Mouse (Mus musculus): Measurements from ENCODE around the gene Arid5b.
A peak's percentile ranks its signal among the peaks of the same experiment; 100 is the strongest.

The Arid5b gene

GRCm38 (mm10) chr10:68278632-68279361, at the start of gene Arid5b:
TSS of gene Arid5b (minus strand) at chr10:68278740.
- DNase-seq (ENCODE audit: low read depth) = no peak

GRCm38 (mm10) chr10:68325378-68325777, 46.8 kb upstream of the Arid5b start:
- DNase-seq (ENCODE audit: low read depth) = no peak

- no peak for DNase-seq (ENCODE audit: low read depth)
Observed at GRCm38 (mm10) chr10:68324061-68324460, 45.5 kb upstream of the Arid5b start.

GRCm38 (mm10) chr10:68323167-68323566, 44.6 kb upstream of the Arid5b start:
- DNase-seq (ENCODE audit: low read depth) = no peak

- no peak for DNase-seq (ENCODE audit: low read depth)
Observed at GRCm38 (mm10) chr10:68320986-68321385, 42.4 kb upstream of the Arid5b start.

- no peak for DNase-seq (ENCODE audit: low read depth)
Observed at GRCm38 (mm10) chr10:68320496-68320895, 42.0 kb upstream of the Arid5b start.

- no peak for DNase-seq (ENCODE audit: low read depth)
Observed at GRCm38 (mm10) chr10:68319438-68319837, 40.9 kb upstream of the Arid5b start.

GRCm38 (mm10) chr10:68318438-68318979, 40.0 kb upstream of the Arid5b start:
- DNase-seq (ENCODE audit: low read depth) = no peak

- DNase-seq (ENCODE audit: low read depth) = no peak
Observed at GRCm38 (mm10) chr10:68312734-68313133, 34.2 kb upstream of the Arid5b start.

GRCm38 (mm10) chr10:68301013-68301412, 22.5 kb upstream of the Arid5b start:
- DNase-seq (ENCODE audit: low read depth) = no peak

- no peak for DNase-seq (ENCODE audit: low read depth)
Observed at GRCm38 (mm10) chr10:68289465-68289864, 10.9 kb upstream of the Arid5b start.

- DNase-seq (ENCODE audit: low read depth) = peak; percentile 83
Observed at GRCm38 (mm10) chr10:68282466-68283391, 4.2 kb upstream of the Arid5b start.

- DNase-seq (ENCODE audit: low read depth) = no peak
Observed at GRCm38 (mm10) chr10:68281775-68282106, 3.2 kb upstream of the Arid5b start.

GRCm38 (mm10) chr10:68281076-68281774, 2.7 kb upstream of the Arid5b start:
- DNase-seq (ENCODE audit: low read depth) = no peak

GRCm38 (mm10) chr10:68279516-68280501, 1.3 kb upstream of the Arid5b start:
- DNase-seq (ENCODE audit: low read depth) = no peak

GRCm38 (mm10) chr10:68277671-68278151, 829 bp downstream of the Arid5b start:
- no peak for DNase-seq (ENCODE audit: low read depth)

- DNase-seq (ENCODE audit: low read depth) = no peak
Observed at GRCm38 (mm10) chr10:68276976-68277441, 1.5 kb downstream of the Arid5b start.

- peak; percentile 75 for DNase-seq (ENCODE audit: low read depth)
Observed at GRCm38 (mm10) chr10:68276350-68276975, 2.1 kb downstream of the Arid5b start.

GRCm38 (mm10) chr10:68274900-68275760, 3.4 kb downstream of the Arid5b start:
- no peak for DNase-seq (ENCODE audit: low read depth)
